Mouse (Mus musculus) liver, embryonic 14.5 days (tissue): Measurements from ENCODE around the gene Irx4.

Experiments used
- CTCF ChIP-seq: IDR thresholded peaks from 2 replicates; pipeline ENCODE4 v1.5.1; 2016; ENCODE audit warnings: antibody characterized with exemption, low read depth, control low read depth
- EP300 ChIP-seq: IDR thresholded peaks from 2 replicates; pipeline ENCODE4 v1.6.1; 2016; ENCODE audit warnings: antibody characterized with exemption, low read depth

DNA sequence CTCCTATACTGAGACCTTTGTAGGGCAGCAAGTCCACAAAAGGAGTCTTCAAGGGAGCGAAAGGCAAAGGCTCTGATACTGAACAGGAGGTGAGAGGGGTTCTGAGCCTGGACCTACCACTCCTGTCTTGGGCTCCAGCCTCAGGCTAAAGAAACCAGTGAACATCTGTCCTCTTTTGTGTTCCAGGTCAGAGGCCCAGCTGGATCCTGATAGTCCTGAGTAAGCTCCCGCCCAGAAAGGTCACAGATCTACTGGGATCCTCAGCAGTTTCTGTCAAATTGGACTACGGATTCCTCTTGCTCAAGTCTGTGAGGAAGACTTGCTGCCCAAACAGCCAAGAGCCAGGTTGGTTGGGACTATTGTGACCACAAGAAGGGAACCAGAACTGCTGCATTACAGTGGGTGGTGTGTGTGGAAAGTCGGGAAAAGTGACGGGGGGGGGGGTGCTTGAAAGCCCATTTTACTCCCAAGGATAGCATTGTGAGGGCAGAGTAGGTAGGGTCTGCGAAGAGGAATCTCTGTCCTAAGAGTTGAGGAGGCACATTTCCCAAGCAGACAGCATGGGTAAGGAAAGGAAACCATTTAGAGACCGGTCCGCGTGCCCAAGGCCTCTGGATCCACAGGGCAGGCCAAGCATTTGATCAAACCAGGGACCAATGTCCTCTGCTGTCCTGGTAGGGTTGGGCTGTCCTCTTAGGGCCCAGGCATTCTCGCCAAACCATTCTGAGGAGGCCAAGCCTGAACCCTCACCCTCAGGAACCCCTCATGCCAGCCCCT, 514 bp upstream of the Irx4 start:
- no peak for TF ChIP-seq CTCF
- TF ChIP-seq EP300: no peak
